Mouse (Mus musculus): ENCODE measurements around the gene Parvb. TPM values are rescaled to one million over a fixed set of nuclear protein-coding genes. Genes with fewer than 3 reads are reported as not detected.

Gene Parvb
- total RNA-seq, 4 experiments from 2014 or later = 16.3 to 21.4 (median 19.9) TPM

- DNase-seq = no peak
These were observed 13.7 kb upstream of the Parvb start for GRCm38 (mm10) chr15:84217969-84218782.

DNA sequence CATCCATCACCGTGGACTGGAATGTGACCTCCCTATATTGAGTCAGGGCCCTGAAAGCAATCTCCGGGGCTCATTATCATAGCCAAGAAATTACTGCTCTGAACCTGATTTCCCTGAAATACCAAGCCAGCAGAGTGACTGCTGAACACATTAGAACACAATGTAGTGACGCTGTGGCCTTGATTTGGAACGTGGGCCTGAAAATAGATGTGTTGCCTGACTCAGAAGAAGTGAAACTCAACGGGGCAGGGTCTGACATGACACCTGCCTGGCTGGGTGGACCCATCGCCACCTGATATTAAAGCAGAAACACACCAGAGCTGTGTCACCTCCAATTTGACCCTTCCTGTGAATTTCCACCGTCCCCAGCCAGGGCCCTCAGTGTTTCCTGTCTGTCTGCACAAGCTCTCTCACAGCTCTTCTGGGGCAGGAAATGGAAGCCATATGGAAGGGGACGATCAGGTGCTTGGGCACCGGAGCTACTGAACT lies 13.0 kb upstream of the Parvb start:
- DNase-seq = no peak

DNA sequence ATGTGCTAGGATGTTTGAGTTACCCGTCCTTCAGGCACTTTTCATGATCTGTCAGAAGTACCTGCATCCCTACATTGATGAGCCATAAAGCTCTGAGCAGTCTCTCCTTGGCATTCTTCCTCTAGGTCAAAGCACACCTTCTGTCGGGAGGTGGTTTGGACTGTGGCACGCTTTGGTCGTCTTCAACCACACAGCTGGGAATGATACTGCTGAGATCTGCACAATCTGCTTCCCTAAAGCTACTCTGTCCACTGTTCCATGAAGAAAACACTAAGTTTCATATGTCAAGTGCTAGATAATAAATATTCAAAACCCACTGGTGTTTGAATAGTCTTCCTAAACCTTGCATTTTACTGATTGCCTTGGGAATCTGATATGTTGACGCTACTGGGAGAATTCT lies 10.3 kb upstream of the Parvb start:
- no peak for DNase-seq

GRCm38 (mm10) chr15:84223423-84223822 lies 8.4 kb upstream of the Parvb start:
- no peak for DNase-seq

GRCm38 (mm10) chr15:84224779-84225178 lies 7.1 kb upstream of the Parvb start:
- DNase-seq = no peak

DNA sequence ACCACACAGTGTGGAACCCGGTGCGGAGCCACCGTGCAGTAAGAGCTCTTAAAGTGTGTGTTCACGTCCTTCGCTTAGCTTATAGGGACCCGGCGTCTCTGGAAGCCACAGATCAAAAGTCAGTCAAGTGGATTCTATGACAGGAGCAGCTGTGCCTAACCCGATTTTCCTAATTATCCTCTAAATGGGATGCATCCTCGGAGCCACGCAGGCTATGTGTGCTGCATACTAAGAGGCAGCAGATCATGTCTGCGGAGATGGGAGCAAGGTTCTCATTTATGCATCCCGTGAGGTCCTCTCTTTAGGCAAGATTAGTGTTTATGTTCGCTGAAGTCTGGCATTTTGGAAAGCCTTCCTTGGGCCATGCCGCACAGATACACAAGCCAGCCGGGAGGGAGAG lies 4.9 kb upstream of the Parvb start:
- DNase-seq = no peak

GRCm38 (mm10) chr15:84230661-84231060 lies 1.2 kb upstream of the Parvb start:
- DNase-seq = no peak

DNA sequence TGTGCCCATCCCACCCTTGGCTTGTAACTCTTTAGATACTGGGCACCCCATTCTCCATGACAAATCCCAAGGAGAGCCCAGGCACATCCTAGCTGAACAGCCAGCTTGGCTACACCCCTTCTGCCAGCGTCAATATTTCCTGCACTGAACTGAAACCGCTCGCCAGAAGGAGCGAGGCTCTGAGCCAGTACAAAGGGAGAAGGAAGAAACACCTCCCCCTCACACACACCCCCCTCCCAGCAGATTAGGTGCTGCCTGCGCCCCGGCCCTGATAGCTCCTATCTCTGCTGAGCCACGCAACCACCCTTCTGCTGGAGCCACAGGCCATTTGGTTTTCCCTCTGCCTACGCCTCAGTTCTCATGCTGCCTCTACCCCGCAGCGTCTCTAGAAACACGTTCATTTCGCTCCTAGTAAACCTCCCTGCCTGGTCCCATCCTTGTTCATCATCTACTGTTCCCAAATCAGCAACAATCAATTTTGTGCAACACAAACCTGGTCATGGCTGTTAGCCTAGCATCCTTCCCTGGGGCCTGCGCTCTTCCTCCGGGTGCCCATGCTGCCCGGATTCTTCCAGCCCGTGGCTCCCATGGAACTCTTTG lies 630 bp upstream of the Parvb start:
- DNase-seq = no peak

DNA sequence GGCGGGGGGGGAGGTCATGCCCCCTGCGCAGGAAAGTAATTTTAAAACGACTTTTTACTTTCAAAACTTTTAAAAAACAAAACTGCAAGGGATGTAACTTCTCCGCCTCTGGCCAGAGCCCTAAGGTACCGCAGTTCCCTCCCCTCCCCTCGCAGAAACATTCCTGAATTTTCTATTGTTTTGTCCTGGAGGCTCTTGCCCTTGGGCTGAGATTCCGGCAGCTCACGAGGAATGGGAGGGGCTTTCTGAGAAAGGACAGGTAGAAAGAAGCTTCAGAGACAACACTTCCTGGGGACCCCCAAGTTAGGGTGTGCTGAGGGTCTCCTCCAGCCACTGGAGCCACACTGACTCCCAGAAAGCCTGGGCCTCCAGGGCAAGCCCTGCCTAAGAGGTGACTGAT lies 766 bp downstream of the Parvb start:
- DNase-seq = no peak

DNA sequence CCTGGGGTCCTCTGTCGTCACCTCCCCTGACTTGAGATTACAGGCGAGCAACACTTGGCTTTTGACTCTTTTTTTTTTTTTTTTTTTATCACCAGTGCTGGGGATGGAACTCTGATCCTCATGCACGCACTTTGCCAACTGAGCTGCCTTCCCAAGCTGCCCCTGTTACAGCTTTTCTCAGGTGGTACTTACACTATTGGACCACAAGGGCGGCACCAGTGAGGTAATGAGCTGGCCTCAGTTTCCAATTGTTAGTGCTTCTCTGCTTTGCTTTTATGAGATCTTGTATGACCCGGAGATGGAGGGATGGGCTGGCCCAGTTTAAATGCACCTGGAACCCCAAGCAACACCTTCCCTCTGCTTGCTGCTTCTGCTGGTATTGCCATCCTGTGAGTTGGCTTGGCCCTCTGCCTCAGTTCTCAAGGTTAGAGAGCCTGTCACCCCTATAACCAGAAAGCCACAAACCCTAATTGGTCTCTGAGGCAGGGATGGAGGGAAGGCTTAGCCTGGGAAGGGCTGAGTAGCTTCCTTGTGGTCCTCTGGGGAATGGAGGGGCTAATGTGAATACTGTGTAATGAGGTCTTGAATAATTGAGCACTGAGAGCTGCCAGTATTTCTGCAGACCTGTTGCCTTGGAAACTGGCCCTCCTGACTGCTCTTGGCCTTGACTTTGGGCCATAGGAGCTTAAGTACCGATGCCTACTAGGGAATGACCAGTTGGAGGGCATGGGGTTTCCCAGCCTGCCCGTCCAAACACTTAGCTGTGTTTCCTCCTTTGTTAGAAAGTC lies 3.1 kb downstream of the Parvb start:
- no peak for DNase-seq

GRCm38 (mm10) chr15:84235646-84236045 lies 3.8 kb downstream of the Parvb start:
- DNase-seq = peak; percentile 66

GRCm38 (mm10) chr15:84238552-84238951 lies 6.7 kb downstream of the Parvb start:
- no peak for DNase-seq

DNA sequence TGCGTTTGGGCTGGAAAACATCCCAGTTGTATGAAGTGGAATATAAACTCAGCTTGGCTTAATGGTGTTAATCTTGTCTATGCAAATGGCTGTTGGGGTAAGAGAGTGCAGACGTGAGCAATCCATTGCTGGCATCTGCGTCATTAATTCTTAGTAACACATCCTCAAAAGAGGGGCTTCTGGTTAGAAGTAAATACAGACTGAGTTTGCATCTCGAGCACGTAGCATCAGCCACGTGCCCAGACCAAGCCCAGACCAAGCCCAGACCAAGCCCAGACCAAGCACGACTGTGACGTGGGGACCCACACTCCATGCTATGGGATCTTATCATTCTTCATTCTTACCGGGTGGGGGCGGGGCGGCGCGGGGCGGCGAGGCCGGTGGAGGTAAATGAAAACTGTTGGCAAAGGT lies 7.2 kb downstream of the Parvb start:
- no peak for DNase-seq

GRCm38 (mm10) chr15:84241520-84241919 lies 9.7 kb downstream of the Parvb start:
- DNase-seq = no peak

GRCm38 (mm10) chr15:84245104-84245503 lies 13.3 kb downstream of the Parvb start:
- no peak for DNase-seq

DNA sequence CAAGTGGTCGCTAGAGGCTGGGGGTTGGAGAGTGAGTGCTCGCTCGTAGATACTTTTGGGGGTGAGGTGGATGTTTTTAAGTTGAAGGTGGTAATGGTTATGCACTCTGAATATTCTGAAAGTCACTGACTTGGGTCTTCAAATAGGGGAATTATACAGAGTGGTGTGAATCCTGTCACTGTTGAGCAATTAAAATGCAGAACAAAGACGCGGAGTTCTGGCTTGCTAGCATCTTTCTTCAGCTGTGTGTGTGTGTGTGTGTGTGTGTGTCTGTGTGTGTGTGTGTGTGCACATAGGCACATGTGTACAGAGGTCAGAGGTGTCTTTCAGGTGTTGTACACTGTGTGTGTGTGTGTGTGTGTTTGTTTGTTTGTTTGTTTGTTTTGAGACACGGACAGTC lies 14.4 kb downstream of the Parvb start:
- DNase-seq = no peak

GRCm38 (mm10) chr15:84247309-84247708 lies 15.5 kb downstream of the Parvb start:
- DNase-seq = no peak

DNA sequence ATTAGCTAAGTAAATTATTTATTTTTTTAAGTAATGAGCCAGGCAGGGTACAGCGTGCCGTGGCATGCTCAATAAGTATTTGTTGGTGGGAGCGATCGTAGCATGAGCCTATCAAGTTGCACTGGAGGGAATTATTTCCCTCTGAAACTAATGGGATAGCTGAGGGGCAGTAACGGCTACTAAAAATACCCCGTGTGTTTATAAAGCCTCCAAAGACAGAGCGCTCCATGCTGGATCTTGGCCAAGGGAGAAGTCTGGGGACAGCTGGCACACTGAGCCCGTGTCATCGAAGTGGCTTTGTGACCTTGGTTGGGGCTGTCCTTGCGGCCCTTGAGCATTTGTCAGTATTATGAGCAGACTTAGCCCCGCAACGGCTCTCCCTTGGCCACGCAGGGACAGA lies 19.4 kb downstream of the Parvb start:
- peak; percentile 66 for DNase-seq

DNA sequence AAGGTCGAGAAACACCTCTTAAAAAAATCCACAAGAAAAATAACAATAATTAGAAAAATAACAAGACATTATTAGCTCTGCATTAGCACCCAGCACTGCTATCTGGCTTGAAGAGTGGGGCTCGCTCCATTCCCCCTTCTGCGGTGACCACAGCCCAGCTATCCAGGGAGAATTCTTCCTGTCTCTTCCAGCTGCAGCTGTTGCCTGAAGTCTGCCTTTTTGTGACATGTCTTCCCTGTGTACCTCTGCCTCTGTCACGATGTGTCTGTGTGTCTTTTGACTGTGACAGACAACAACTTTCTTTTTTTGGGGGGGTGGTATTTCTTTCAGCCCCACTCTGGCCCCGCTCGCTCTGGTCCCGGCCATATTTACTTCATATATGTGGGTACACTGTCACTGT lies 20.8 kb downstream of the Parvb start:
- DNase-seq = no peak

- DNase-seq = no peak
These were observed 21.9 kb downstream of the Parvb start for GRCm38 (mm10) chr15:84253757-84254156.

- DNase-seq = no peak
These were observed 22.5 kb downstream of the Parvb start for GRCm38 (mm10) chr15:84254387-84254786.

- DNase-seq = no peak
These were observed 24.5 kb downstream of the Parvb start for GRCm38 (mm10) chr15:84256254-84256850.

GRCm38 (mm10) chr15:84256864-84257263 lies 25.0 kb downstream of the Parvb start:
- DNase-seq = no peak

All from adrenal gland, adult 8-10 months (tissue).